Mouse (Mus musculus) lung, adult 18-20 months (tissue): ENCODE results near the gene H2-Eb1.
A peak's percentile ranks its signal among the peaks of the same experiment; 100 is the strongest.

ENCODE experiments used
- DNase-seq, 2 experiments: peaks; one replicate each; pipeline ENCODE4 v3.0.0; 2022; ENCODE audit warnings: mixed read lengths in 2 of 2

H2-Eb1 gene

DNA sequence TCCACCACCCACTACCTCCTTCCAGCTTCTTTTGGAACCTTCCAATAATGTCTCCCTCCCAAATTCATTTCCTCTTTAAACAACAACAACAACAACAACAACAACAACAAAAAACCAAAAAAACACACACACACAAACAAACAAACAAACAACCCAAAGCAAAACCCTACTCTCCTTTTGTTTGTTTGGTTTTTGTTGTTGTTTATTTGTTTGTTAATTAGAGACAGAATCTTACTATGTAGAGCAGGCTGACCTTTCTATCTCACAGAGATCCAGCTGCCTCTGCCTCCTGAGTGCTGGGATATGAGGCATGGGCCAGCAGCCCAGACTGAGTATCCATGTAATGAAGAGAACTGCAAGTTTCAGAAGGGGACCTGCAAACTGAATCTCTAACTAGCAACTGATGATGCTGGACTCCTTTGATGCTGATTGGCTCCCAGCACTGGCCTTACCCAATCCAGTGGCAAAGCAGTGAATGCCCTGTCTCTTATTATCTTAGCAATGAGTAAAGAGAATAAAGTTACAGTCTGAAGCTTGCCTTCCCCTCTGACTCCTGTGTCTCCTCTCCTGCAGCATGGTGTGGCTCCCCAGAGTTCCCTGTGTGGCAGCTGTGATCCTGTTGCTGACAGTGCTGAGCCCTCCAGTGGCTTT, at the start of gene H2-Eb1:
TSS of gene H2-Eb1 (plus strand) at position 488 of the 651 bp plus-strand sequence.
- peak; percentile 92 to 94 for DNase-seq

DNA sequence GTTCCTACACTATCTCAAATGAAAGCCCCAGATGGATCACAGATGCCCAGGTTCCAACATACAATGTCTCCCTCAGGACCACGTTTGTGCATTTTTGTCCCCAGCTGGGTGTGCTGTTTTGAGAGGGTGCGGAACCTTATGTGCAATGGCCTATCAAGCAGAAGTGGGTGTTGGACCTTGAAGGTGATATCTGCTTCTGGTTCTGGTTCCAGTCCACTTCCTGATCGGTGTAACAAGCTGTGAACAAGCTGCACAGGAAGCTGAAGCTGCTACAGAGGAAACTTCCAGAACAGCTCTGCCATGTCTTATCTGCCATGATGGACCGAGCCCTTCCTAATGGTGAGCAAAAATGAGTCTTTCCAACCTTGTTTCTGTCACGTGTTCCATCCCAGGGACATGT, 49.2 kb upstream of the H2-Eb1 start:
- DNase-seq, result no peak

DNA sequence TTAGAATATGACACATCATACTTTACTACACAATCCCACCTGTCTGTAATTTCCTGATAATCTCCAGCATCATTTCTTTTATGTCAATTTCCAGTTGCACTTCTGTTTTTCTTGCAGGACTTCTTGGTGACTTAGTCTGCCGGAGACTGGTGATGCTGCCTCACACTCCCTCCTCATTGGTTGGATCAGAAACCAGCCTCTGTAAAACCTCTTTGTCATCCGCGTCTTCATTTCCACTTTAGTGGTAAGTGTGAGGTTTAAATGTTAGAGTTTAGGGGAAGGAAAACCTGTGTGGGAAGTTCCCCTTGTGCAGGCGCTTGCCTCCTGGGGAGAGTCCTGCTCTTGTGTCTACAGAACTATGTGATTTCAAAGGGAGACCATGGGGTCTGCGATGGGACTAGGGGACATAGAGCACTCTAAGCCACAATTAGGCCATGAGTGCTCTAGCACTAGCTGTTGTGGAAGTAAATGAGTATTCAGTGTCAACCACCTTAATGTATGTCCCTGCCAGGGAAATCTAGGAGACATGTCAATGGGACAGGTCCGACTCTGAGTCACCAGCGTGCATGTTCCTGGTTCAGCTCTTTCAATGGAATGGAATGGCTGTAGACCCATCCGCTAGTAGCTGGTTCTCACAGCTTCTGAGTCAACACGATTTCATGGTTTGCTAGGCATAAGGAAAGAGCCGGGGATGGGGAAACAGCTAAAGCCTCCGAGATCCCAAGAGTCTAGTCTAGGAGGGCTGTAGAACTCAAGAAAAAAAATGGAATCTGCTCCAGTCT, 47.9 kb upstream of the H2-Eb1 start, which contains the start of gene H2-Ab1:
TSS of gene H2-Ab1 (plus strand) at position 96 of the 782 bp plus-strand sequence.
- DNase-seq, result peak; percentile 85 to 90

DNA sequence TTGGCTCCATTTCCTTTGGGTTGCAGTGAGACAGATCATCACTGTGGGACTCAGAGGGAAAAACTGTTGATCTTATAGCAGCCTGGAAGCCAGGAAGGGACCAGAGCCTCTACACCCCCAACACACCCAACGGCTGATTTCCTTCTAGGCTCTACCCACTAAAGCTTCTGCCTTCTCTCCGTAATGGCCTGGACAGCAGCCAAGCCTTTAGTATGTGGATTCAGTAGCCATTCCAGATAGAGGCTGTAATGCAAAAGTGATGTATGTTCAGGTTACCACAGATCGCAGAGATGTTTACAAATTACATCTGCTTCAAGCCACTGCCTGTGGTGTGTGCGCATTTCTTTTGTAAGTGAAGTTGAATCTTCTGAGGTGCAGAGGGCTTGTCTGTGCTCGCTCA, 45.1 kb upstream of the H2-Eb1 start:
- DNase-seq, result no peak

DNA sequence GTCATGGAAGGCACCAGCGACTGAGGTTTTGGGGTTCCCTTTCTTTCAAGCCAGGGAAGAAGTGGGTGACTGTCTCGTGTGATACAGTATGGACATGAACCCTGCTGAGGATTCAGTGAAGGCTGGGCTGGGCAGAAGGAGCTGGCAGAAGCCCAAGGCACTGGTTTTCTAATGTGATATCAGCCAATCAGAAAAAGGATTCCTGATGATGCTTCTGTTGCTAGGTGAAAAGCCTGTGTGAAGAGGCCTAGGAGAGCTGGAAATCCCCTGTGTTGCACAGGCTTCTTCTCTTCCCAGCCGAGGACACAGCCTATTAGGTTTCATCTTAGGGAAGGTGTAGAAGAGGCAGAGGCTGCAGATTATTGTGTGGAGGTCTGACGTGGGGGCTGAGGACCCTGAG, 44.2 kb upstream of the H2-Eb1 start:
- peak; percentile 77 to 86 for DNase-seq

DNA sequence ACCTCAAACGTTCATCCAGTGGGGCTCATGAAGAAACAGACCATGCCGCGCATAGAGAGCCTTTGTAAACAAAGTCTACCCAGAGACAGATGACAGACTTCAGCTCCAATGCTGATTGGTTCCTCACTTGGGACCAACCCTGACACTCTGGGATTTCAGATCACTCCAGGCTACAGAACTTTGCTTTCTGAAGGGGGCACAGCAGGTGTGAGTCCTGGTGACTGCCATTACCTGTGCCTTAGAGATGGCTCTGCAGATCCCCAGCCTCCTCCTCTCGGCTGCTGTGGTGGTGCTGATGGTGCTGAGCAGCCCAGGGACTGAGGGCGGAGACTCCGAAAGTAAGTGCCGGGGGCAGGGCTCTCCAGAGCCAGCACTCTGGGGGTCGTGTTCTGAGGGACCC, 42.6 kb upstream of the H2-Eb1 start:
- DNase-seq, result peak; percentile 72 to 82

DNA sequence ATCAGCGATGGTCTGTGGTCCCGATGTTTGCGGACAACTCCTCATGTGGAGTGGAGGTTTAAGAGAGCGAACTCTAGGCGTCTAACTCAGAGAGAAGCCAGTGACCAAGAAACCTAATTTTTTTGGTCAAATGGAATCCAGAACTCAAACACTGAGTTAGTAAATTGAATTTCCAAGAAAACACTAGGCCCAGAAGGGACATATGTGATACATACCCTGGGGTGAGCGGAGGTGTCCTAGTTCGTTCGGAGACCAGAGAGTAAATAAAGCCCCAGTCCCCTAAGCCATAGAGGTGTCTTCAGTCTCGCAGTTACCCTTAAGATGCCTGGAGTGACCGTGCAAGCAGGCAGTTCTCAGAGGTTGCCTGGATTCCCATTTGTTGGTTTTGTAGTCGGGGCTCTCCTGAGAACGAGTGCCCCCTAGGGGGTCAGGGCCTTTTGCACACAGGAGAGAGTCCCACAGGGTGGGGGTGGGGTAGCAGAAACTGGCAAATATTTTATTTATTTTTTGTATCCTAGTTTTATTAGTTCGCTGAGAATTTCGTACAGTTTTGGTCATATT, 41.8 kb upstream of the H2-Eb1 start:
- DNase-seq, result peak; percentile 55 to 61

DNA sequence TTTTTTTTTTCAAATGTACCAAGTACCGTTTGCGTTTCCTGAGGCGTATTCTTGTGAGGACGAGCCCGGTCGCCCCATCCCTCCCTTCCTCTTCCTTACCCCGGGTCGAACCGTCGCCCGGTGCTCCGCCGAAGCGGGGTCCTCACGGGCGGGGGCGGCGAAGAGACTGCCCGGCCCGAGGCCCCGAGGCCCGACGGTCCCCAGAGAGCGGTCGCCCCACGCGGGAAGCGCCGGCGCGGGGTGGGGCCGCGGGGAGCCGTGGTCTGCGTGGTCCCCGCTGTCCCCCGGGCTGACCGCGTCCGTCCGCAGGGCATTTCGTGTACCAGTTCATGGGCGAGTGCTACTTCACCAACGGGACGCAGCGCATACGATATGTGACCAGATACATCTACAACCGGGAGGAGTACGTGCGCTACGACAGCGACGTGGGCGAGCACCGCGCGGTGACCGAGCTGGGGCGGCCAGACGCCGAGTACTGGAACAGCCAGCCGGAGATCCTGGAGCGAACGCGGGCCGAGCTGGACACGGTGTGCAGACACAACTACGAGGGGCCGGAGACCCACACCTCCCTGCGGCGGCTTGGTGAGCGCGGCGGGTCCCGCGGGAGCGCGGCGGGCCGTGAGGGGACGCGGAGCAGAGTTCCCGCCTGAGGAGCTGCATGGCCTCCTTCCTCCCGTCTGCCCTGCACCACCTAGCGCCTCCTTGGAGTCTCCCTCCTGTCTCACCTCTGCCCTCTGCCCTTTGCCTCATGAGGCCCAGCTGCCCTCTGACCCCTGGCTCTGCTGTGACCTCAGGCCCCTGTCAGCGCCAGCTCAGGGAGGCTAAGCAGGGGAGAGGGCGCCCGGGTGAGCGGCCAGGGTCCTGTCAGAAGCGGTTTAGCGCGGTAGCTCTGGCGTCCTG, 41.0 kb upstream of the H2-Eb1 start:
- no peak for DNase-seq

DNA sequence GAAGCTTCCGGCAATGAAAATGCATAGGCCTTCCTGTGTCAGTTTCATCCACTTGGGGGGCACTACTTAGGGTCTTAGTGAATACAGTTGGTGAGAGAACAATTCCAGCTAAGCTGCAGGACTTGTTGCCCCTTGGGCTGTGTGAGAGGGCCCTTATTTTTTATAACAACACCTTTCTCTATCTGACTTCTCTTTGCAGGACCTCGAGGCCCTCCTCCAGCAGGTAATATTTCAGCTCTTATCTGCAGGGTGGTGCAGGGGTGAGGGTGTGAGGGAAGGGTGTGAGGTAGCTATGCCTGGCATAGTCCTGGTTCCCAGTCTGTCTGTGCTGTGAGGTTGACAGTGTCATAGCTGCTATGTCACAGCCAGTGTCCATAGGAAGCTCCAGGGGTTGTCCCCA, 37.4 kb upstream of the H2-Eb1 start:
- DNase-seq, result no peak

DNA sequence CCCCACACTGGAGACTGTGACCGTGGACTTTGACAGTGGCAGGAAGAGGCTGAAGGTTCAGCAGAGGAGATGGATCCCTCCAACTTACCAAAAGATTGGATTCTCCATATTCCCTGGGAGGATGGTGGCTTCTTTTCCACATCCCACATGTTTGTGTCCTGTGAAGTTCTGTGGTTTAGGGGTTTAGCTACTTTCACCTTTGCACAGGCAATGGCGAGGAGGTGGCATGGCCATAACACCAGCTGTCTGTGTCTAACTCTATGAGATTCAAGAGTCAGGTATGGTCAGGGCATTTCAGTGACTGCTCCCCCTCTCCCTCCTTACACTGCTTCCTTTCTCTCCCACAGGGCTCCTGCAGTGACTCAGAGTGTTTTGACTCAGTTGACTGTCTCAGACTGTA, 36.9 kb upstream of the H2-Eb1 start:
- DNase-seq, result no peak

DNA sequence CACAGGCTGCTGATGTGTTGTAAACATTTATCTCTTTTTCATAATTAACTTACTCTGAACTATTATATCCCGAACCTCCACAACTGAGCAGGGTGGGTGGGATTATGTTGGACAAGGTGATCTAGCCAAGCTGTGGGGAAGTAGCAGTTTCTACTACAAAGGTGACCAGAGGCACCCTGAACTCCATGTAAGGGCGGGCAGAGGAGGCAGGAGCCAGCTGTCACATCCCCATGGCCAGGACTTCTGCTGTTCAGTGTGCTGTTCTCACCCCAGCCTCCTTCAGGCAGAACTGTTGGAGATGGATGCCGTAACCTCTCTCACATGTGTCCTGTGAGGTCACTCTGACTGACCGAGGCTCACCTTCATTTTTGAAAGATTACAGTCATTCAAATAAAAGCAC, 35.9 kb upstream of the H2-Eb1 start:
- no peak for DNase-seq

DNA sequence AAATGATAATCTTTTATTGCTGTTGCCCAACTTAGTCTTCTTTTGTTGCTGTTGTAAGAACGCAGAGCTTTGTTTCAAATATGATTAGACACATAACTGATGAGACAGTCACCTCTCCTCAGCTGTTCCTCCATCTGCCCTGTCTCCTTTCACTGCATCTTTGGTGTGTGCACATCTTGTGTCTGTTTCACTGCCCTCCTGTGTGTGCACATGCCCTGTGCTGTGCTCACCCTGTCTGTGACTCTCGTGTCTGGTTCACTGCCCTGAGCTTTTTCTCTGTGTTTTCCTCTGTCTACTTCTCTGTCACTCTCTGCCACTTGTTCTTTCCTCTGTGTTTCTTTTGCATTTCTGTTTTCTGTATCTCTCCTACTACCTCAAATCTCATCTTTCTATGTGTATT, 35.4 kb upstream of the H2-Eb1 start:
- no peak for DNase-seq

DNA sequence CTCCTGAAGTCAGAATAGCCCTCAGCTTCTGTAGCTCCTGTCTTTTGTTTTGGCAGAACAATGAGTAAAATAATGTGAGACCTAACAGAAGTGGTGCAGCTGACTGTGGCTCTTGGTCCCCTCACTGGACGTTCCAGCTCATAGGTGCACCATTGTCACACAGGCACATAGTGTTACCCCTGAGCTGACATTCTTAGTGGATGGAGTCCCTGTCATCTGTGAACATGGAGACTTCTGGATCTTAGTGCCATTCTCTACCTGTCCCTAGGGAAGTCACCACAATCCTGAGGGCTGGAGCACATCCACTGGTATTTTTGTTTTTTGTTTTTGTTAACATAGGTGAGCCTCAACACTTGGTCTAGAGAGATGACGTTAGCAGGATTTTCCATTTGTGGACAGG, 34.7 kb upstream of the H2-Eb1 start:
- no peak for DNase-seq

DNA sequence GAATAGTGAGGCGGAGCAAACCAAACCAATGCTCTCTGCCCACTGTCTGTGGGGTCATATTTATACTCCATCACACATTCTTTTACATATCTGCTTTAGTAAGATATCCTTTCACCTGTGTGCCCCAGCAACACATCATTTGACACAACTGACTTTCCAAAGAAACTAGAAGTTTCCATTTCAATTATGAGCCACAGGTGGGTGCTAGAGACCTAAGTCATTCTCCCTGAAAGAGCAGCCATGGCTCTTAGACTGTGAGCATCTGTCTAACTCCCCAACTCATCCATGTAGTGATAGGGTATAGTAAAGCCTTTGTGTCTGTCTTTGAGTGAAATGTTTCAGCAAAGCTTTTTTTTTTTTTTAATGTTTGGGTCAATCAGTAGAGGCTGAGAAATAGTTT, 33.6 kb upstream of the H2-Eb1 start:
- DNase-seq, result no peak

DNA sequence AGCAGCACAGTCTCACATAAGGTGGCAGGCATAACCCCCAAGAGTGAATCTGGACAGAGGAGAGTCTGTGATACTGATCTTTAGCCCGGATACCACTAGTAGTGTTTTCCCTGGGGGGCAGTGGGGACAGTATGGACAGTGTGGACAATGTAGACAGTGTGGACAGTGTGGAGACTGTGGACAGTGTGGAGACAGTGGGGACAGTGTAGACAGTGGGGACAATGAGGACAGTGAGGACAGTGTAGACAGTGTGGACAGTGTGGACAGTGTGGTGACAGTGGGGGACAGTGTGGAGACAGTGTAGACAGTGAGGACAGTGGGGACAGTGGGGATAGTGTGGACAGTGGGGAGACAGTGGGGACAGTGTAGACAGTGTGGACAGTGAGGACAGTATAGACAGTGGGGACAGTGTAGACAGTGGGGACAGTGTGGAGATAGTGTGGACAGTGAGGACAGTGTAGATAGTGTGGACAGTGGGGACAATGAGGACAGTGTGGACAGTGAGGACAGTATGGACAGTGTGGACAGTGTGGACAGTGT, 25.1 kb upstream of the H2-Eb1 start:
- no peak for DNase-seq

DNA sequence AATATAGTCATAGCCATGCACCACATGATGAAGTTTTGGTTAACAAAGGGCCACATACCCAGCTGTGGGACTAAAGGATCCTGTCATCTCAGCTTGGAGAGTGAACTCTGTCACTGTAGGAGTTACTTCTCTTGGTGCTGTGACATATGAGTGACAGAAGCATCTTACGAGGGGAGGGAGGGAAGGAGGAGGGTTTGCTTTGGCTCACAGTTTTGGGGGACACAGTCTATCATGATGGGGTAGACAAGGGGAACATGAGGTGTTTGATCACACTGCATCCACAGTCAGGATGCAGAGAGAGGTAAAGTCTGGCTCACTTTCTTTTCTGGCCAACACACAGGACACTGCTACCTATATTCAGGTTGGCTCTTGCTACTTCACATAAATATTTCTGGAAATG, 23.8 kb upstream of the H2-Eb1 start:
- DNase-seq, result no peak

DNA sequence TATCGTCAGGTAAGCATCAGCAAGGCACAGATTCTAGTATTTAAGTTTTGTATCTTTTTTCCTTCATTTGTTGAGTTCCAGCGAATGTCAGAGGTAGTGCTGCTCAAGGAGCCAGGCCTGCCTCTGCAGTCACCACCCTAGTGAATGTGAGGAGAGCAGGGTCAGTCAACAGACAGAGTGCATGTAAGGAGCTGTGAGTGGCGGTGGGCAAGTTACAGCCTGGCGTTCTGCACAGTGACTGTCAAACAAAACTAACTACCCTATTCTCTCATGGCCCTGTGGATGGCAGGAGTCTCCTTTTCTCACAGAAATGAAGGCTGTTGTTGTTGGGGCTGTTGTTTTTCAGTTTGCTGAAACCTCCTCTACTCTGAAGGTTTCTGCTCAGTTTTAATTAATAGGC, 20.3 kb upstream of the H2-Eb1 start:
- DNase-seq, result no peak

DNA sequence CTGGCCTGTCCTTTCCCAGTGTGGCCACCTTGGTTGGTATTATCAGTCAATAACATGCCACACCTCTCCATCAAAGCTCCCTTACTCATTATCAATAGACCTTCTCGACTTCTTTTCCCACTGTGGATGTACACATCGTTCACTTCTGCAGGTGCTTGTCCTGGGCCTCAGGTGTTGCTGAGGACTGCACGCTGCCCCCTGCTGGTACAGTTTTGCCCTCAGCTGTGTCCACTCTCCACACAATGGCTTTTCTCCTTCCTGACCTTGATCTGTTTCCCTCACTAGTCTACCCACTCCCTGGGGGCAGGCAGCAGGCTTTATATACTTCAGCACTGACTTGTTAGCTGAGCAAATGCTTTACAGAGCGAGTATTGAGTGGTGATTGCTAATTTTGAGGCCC, 19.8 kb upstream of the H2-Eb1 start:
- peak; percentile 58 to 67 for DNase-seq

DNA sequence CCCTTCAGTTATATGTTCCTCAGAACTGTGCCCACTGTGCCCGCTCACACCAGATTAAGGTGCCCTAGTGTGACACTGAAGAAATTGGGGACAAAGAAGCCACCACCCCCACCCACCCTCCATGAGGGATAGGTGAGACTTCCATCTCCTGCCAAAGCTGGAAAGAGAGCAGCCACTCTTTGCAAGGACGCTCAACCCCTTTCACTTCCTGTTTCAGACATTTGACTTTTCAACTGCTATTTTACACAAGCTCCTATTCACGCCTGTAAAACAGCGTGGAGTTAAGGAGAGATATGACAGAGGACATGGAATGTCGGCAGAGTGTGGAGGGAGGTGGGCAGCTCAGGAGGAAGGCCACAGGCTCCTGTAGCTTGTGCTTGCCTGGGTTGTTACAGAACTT, 19.2 kb upstream of the H2-Eb1 start:
- DNase-seq, result no peak

DNA sequence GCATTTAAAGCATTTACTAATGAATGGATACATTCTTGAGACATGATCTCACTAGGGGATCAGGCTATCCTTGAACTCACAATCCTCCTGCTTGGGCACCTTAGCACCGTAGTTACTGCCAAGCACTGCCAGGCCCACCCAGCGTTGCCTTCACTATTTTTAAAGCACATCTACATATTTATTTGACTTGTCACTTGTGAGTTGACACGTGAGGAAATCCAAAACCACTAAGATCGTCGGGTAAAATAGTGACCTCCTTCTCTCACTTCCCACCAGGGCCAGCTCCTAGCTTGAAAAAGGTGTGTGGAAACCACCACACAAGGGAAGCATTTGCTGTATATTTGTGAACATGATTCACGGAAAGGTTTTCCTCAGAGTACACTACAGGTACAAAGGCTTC, 18.7 kb upstream of the H2-Eb1 start:
- DNase-seq, result no peak

DNA sequence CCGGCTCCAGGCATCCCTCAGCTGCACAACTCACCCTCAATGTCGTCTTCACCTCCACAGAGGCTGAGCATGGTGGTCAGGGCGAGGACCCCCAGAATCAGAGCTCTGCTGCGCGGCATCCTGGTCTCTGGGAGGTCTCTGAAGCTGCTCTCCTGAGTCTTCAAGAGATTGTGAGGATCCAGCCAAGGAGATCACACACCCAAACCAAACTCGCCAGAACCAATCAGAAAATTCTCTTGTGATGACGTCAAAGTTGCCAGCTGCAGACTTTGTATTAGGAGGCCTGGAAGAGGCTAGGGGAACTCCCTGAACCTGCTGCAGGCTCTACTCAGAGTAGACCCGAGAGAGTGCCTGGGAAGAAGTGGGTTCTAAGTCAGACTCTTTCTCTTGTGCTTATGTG, 18.0 kb upstream of the H2-Eb1 start, which contains the start of gene H2-Aa:
TSS of gene H2-Aa (minus strand) at position 176 of the 400 bp plus-strand sequence.
- peak; percentile 93 to 94 for DNase-seq

DNA sequence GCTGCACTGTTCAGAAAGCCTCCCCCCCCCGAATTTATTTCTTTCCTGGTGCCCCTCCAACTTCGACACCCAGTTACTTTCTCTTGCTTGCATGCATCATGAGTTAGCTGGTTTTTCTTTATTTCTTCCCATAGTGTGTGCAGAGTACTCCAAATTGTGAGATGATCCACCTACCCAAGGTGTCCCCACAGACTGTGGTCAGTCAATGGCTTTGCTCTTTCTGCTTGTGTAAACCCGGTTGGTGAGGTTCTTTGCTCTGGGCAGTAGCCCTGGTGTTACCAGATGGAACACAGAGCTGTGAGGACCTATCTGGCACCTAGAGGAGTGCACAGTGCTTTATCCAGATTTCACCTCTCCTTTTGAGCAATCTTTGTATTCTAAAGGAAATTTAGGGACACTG, 17.5 kb upstream of the H2-Eb1 start:
- no peak for DNase-seq

DNA sequence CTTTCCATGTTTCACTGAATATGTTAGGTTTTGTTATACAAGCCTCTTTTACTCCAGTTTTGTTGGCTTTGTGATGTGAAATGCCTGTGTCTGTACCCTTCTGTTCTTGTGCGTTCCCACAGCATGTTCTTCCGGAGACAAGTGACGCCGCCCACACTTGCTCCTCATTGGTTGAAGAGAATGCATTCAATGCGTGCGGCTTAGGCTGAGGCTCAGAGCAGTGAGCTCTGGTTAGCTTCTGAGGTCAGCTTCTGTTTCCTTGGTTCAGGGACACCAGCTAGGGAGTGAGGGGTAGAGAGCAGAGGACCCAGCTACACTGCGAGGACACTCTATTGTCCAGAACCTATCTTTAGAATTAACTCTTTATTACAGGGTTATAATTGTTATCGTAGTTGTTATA, 14.1 kb upstream of the H2-Eb1 start:
- peak; percentile 84 to 86 for DNase-seq
